Mouse (Mus musculus) ES-E14 (cell line): ENCODE results near the gene Zfp37.

Source experiments
- MAFK ChIP-seq: IDR thresholded peaks from 2 replicates; pipeline ENCODE4 v1.6.1; 2014; ENCODE audit warnings: mild to moderate bottlenecking, low read depth, low read length, inconsistent platforms; ENCODE audit not compliant: insufficient read depth
- ZNF384 ChIP-seq: IDR thresholded peaks from 2 replicates; pipeline ENCODE4 v1.6.1; 2012; ENCODE audit warnings: low read depth, low read length, inconsistent platforms

GRCm38 (mm10) chr4:62251776-62252175, 20.9 kb upstream of the Zfp37 start:
- TF ChIP-seq ZNF384 (no peak), MAFK (no peak)
